Mouse (Mus musculus) forelimb bud, embryonic 11.5 days (tissue): ENCODE data around the gene Spata31d1d.

Experiments
- DNase-seq: peaks from one replicate; pipeline ENCODE4 v3.0.0-alpha.2; 2012; ENCODE audit warnings: low read depth, low spot score

Gene Spata31d1d

GRCm38 (mm10) chr13:59679908-59680307 lies 51.6 kb downstream of the Spata31d1d start:
- no peak for DNase-seq

DNA sequence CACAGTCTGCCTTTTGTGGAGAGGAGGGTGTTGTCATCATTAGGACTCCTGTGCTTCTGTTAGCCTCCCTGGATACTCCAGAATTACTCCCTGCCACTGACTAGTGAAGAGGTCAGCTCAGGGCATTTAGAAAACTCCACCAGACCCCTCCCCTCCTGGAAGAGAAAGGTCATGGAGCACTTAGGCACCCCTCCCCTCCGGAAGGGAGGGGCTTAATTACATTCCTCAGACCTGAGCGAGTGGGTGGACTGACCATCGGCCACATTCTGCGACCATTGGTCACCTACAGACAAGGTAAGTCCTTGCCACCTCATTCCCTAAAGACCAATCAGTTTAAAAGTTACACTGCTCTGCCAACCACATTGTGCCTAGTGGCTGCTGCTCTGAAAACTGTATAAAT lies 52.2 kb downstream of the Spata31d1d start:
- DNase-seq: no peak

- no peak for DNase-seq
Measured at GRCm38 (mm10) chr13:59676316-59677229, 55.0 kb downstream of the Spata31d1d start.
